Mouse (Mus musculus): ENCODE results near the gene Naa40.

DNA sequence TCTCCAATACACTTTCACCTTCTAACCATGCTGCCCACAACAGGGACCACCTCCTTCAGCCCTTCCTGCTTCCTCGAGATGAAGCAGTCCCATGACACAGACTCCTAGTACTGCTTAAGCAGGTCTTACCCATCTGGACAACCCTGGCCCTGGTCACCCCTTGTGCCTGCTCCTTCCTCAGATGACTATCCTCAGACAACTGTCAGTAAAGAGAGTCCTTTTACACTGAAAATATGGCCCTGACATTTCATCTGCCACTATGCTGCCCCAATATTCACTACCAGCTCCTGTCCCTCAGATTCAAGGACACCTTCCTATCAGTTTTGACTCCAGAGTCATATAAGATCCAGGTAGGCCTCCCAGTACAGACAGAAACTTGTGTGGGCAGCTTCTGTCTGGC lies 40.6 kb downstream of the Naa40 start:
- TF ChIP-seq CTCF (IDR thresholded peaks at IDR 0.05; ENCODE audit: borderline replicate concordance, control insufficient read depth, extremely low read depth, insufficient read depth, low read length, poor library complexity) (no peak), POLR2A (IDR thresholded peaks at IDR 0.05; ENCODE audit: control insufficient read depth, extremely low read depth, insufficient read depth, low read length, poor library complexity) (no peak)
